Mouse (Mus musculus) layer of hippocampus, postnatal 25 days (tissue): ENCODE measurements at regions not wholly inside any gene's neighbourhood (a gene's known extent, or its start where the extent isn't known, plus 50 kb on each side); places are given as distances from the start of the nearest gene placed in this dataset.

ENCODE experiments used
- DNase-seq, 2 experiments: peaks; one replicate each; pipeline ENCODE4 v3.0.0; 2022; ENCODE audit warnings: mixed read lengths in 2 of 2, low spot score in 1 of 2; ENCODE audit errors: extremely low spot score in 1 of 2

- DNase-seq: no peak
Observed at GRCm38 (mm10) chr8:35983083-35983482, 217.5 kb downstream of the Gm19410 start.

GRCm38 (mm10) chr8:35985152-35985689 lies 219.6 kb downstream of the Gm19410 start:
- no peak for DNase-seq

DNA sequence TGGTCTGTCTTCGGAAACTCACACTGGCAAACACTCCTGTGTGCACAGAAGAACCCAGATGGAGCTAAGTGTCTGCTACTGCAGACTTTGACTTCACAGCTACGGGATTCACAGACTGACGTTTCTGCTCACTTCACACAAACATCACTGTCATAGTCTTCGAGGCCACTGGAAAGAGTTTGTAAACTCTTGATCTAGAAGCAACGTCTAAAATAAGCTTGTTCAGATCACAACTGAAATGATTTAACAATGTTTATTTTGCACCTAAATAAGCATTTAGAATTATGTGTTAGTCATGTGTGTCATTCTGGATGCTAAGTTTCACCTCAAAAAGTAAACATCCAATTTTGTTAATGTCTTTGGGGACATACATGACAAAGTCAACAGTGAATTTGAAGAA lies 221.7 kb downstream of the Gm19410 start:
- DNase-seq: no peak

DNA sequence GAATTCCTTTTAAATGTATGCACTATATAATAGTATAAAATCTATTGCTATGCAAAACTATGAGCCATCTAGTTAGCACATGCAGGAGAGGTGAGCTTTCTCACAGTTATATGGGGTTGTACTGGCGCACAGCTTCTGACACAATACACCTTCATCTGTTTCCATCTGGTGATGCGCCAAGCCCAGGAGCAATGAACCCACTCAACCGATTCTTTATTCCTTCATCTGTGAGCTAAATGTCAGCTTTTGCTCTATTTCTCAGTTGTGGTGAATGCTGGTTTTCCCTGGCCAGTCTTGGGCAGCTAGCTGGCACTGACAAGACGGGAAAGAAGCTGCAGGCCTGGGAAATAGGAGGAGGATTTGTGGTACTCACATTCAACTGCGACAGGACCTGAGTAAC lies 225.4 kb downstream of the Gm19410 start:
- DNase-seq: no peak

GRCm38 (mm10) chr8:35991936-35992603 lies 226.5 kb downstream of the Gm19410 start:
- no peak for DNase-seq

- DNase-seq: no peak
Observed at GRCm38 (mm10) chr8:35996330-35997077, 230.9 kb downstream of the Gm19410 start.

DNA sequence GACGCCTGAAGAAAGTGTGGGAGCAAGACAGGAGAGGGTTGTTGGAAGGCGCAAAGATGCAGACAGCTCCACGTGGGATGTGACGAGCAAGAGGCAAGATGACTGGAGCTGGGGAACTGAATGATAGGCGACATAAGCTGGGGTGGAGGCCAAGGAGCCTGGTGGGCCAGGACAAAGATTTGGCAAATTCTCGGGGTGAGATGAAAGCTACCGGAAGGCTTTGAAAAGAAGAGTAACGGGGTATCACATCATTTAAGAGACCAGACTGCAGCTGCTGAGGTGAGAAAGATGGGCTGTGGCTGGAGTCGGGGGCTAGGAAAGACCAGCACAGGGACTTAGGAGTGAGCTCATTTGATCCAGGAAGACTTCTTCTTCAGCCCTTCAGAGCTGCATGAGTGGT lies 234.0 kb downstream of the Gm19410 start:
- no peak for DNase-seq

DNA sequence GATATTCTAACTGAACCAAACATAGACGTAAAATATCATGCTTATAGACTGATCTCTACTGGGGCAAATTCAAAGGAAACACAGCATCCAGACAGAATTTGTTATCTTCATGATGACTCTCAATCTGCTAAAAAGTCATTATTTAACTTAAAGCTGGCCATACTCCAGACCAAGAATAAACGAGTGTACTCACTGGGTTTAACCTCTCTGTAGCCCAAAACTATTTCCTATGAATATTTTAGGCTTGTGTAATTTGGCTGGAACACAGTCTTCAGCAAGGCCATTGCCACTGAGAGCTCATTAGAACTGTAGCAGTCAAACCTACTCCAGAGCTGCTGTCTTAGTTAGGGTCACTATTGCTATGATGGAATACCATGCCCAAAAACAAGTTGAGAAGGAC lies 238.8 kb downstream of the Gm19410 start:
- DNase-seq: no peak

DNA sequence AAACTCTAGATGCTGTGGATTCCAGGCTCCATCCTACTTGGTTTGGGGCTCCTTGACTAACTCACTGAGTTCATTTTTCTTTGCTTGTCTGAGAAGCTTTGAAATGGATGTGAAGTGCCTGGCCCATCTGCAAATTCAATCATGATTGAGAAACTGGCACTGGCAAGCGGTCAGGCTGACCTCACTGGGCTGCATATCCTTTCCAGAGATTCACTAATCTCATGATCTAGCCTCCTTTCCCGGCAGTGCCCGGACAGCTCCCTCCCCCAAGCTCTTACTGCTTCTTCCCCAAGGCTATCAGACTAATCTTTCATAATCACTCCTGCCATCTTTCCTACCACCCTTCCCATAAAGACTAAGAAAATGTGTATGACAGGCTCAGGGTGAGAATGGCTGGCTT lies 239.9 kb downstream of the Gm19410 start:
- no peak for DNase-seq

GRCm38 (mm10) chr8:36007724-36008123 lies 242.1 kb downstream of the Gm19410 start:
- no peak for DNase-seq

DNA sequence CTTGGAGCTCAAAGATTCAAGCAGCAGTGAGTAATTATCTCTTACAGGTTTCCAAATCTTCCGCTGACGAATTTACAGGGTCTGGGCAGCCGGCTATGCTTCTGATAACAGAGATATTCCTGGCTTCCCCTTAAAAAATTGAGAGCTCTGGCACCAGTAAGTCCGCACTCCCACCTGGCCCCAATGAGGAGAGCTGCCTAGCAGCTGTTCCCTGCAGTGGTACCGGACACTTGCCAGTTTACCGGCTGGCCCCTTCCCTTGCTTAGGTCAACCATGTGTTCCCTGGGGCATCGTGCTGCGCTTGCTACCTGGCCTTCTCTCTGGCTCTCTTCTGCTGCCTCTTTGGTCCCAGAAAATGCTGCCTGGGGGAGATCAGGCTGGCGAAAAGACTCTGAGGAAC lies 244.0 kb downstream of the Gm19410 start:
- no peak for DNase-seq

GRCm38 (mm10) chr8:36010446-36011217 lies 245.0 kb downstream of the Gm19410 start:
- DNase-seq: no peak

DNA sequence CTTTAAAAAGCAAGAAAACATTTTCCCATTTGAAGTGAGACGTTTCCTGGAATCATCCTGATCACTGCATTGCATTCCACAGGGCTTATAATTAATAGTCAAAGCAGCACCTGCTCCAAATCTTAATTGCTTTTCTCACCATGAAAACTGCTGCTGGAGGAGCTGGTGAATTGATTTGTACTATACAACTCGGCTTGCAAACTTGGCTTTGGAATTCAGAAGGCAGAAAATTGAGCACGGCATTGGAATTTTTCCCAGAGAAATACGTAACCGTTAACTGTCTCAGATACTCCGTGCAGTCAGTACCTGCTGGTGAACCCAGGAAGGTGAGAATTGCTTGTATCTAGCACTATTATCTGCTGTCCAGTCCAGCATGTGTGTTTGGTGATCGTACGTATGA lies 249.3 kb downstream of the Gm19410 start:
- no peak for DNase-seq

- DNase-seq: no peak
Observed at GRCm38 (mm10) chr8:36016321-36017114, 250.9 kb downstream of the Gm19410 start.

DNA sequence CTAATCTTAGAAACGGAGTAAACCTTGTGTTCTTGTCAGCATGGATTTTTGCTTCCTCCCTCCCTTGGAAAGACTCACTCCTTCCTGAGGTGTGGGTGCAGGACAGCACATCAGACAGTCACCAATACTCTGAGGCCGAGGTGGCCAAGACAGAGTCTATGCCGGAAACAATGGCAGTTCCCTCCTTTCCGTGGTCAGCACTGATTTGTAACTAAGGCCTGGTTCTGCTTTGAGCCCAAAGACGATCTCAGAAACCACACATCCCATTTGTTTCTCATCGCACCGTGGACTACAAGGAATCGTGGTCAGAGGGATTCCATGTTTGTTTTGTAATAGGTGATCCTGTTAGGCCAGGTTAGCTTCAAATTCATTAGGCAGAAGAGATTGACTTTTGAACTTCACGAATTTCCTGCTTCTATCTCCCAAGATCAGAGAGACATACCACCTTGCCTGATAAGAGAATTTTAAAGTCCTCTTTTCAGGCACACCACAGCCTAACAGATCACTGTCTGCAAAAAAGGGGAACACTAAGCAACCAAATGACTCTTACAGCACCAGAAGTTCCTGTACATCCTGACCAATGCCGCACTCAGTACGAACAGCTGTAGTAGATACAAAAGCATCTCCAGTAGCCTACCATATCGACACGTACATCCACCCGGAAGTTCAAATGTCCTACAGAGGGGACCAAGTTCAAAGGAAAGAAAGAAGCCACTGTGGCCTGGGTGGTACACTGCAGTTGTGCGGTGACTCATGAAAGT lies 253.6 kb downstream of the Gm19410 start:
- DNase-seq: no peak

GRCm38 (mm10) chr8:36019895-36020294 lies 254.3 kb downstream of the Gm19410 start:
- DNase-seq: no peak

DNA sequence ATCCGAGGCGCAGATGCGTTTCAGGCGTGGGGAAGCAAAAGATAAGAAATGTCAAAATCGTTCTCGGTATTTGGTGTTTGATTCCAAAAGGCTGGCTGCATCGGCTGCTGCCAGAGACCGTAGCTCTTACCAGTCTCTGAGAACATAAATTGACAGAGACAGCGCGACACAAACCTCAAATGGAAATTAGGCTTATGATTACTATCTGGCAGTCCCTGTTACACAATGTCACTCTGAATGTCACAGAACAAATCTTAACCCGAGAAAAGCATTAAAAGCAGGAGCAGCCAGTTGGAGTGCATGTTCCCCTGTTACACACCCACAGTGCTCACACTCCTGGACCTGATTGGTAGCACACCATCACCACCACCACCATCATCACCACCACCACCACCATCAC lies 262.0 kb downstream of the Gm19410 start:
- no peak for DNase-seq

DNA sequence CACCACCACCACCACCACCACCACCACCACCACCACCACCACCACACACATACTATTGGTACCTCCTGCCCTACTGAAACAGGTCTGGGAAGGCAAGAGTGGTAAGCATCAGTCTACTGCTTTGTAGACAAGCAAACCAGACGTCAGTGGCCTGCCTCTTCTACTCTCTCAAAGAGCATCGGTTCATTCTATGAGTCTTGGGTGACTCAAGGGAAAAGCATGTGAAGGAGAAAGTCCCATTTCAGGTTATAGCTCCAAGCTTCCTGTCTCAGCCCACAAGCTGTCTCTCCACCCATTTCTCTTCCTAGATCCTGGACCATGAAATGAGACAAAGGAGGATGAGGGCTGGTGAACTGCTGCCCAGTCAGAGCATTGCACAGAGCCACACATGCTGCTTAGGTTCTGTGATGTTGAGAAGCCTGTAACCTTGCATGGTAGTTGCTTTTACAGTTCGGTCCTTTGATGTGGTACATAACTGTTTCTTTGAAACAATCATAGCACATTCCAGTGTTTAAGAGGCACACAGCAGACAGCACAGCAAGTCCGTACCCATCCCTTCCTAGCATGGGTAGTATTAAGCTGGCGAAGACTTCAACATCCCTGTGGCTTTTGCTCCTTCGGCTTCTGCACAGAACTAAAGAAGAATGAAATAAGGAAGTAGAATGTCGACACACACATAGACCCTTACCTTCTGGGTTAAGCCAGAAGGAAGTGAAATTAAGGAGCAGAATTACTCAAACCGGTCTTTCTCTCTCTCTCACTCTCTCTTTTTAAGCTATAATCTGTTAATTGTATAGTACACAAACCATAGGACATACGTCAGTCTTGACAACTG lies 262.7 kb downstream of the Gm19410 start:
- no peak for DNase-seq

- no peak for DNase-seq
Observed at GRCm38 (mm10) chr8:36029445-36029844, 263.9 kb downstream of the Gm19410 start.
